Mouse (Mus musculus) granulocyte monocyte progenitor cell, adult 5-6 weeks (primary cell): Measurements from ENCODE around the gene Asic4. TPM values are rescaled to one million over a fixed set of nuclear protein-coding genes. Genes with fewer than 3 reads are reported as not detected.

ENCODE experiments used
- ATAC-seq: replicated peaks from 2 replicates; pipeline ENCODE4 v1.8.0; 2016; ENCODE audit warnings: mild to moderate bottlenecking, moderate TSS enrichment, inconsistent platforms; ENCODE audit not compliant: poor library complexity, severe bottlenecking
- total RNA-seq, 2 experiments: library from RNA; stranded (forward) in 1 of 2; stranded (reverse) in 1 of 2; fragments of 200-712, 200-1000 nt in 1 of 2; fragments of >200 nt in 1 of 2; fragmentation: Nextera tagmentation in 1 of 2; gene quantifications; 2 replicates each; pipeline ENCODE4 v1.2.3; 2014 to 2017

The Asic4 gene
- total RNA-seq (2014; fragmentation: Nextera tagmentation) (not detected in 2 replicates), total RNA-seq (2017) (not detected in 2 replicates)

GRCm38 (mm10) chr1:75450314-75451005, at the start of gene Asic4:
TSS of gene Asic4 (plus strand) at chr1:75450436.
- peak; percentile 26 for ATAC-seq

- ATAC-seq = no peak
Measured at GRCm38 (mm10) chr1:75400493-75401115, 49.6 kb upstream of the Asic4 start.

DNA sequence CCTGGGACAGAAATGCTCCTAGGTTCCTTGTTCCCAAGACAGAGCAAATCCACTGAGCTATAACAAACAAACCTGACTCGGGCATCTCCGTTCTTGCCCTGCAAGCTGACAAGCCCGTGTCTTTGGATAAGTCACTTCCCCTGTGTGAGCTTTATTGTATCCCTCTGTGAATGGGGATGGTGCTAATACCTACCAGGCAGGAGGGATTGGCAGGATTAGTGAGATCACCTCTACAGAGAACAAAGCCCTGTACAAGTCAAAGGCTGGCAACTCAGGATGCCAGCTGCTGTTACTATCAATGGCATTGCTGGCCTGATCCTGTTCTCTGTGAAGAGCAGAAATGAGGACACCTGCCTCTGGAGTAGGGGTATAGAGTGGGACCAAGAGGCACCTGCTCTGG, 44.7 kb upstream of the Asic4 start:
- ATAC-seq = no peak

DNA sequence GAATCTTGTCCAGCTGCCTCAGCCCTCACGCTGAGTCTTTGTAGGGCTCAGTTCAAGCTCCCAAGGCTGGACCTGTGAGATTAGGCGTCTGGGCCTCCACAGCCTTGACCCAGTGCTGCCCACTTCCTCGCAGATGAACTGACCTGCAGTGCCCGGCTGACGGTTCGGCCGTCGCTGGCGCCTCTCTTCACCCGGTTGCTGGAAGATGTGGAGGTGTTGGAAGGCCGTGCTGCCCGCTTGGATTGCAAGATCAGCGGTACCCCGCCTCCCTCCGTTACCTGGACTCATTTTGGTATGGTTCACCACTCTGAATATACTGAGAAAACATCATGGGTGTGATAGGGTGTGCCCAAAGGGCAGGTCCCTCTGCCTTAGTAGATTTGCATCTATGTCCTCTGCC, 44.1 kb upstream of the Asic4 start:
- no peak for ATAC-seq

DNA sequence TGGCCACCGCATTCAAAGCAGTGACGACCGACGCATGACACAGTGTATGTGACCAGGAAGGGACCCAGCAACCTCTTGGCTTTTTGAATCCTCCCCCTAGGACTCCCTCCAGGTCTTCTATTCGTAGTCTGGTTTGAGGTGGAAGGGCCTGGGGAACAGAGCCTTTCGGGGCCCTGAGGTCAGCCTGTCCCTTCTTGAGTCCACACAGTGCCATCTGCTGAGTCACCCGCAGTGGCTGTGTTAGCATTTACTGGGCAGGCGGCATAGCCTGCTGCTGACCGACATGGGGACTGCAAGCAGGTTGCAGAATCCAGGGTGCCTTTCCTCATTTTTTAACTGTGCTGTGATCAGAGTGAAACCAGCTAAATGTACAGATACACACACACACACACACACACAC, 43.2 kb upstream of the Asic4 start:
- no peak for ATAC-seq

- no peak for ATAC-seq
Measured at GRCm38 (mm10) chr1:75408210-75408609, 42.0 kb upstream of the Asic4 start.

GRCm38 (mm10) chr1:75409950-75410349, 40.3 kb upstream of the Asic4 start:
- no peak for ATAC-seq

- ATAC-seq = no peak
Measured at GRCm38 (mm10) chr1:75412196-75412595, 38.0 kb upstream of the Asic4 start.

DNA sequence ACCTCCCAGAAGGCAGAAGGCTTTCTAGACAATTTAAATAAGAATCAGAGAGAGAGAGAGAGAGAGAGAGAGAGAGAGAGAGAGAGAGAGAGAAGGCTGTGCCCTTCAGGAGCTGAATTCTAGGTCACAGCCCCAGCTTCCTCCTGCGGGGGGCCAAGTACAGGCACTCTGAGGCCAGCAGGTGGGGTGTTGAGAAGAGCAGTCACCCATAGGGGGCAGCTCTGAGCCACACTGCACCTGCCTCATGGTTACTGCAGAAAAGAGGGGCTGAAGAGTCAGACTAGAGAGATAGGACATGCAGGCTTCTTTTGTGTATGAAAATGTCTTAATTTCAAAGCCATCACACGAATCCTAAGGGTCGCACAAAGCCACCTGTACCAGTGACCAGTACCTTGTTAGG, 36.5 kb upstream of the Asic4 start:
- ATAC-seq = peak; percentile 84

DNA sequence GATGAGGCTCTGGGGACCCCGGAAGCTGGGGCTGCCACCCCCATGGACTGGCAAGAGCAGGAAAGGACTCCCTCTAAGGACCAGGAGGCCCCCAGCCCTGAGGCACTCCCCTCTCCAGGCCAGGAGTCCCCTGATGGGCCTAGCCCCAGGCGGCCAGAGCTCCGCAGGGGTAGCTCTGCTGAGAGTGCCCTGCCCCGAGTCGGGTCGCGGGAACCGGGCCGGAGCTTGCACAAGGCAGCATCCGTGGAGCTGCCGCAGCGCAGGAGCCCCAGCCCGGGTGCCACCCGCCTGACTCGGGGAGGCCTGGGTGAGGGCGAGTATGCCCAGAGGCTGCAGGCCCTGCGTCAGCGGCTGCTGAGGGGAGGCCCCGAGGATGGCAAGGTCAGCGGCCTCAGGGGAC, 28.4 kb upstream of the Asic4 start:
- no peak; the same call in 1 of the 2 replicates for ATAC-seq

- no peak for ATAC-seq
Measured at GRCm38 (mm10) chr1:75422216-75422822, 27.9 kb upstream of the Asic4 start.

DNA sequence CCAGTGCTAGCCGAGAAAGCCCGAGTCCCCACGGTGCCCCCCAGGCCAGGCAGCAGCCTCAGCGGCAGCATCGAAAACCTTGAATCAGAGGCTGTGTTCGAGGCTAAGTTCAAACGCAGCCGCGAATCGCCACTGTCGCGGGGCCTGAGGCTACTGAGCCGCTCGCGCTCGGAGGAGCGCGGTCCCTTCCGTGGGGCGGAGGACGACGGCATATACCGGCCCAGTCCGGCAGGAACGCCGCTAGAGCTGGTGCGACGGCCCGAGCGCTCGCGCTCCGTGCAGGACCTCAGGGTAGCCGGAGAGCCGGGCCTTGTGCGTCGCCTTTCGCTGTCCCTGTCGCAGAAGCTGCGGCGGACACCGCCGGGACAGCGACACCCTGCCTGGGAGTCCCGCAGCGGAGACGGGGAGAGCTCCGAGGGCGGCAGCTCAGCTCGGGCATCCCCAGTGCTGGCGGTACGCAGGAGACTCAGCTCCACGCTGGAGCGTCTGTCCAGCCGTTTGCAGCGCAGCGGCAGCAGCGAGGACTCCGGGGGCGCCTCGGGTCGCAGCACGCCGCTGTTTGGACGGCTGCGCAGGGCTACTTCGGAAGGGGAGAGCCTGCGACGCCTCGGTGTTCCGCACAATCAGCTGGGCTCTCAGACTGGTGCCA, 27.3 kb upstream of the Asic4 start:
- peak; percentile 29 for ATAC-seq

DNA sequence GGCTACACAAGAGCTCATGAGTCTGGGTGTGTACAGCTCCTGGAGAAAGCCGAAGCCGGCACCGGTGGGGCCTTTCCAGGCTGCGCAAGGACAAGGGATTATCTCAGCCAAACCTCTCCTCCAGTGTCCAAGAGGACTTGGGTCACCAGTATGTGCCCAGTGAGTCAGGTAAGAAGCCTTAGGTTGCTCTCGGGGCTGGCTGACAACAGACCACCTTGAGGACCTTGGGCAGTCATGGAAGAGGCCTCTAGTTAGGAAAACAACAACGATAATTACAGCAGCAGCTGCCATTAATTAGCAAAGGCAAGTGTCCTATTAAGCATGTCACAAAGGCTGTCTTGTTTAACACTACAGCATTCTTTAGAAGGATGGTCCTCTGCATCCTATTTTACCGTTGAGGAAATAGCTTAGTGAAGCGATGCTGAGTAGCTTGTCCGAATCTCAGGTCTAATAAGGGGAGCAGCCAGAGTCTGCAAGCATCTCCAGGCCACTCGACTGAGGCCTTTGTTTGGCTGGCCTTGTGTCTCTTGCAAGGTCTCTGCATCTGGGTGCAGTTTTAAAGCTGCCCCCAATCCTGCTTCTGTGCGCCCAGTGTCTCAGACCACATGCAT, 26.4 kb upstream of the Asic4 start:
- no peak for ATAC-seq

- 0 out of 2 replicates have a peak, but pooled peaks have one; percentile 36 for ATAC-seq
Measured at GRCm38 (mm10) chr1:75425796-75426471, 24.3 kb upstream of the Asic4 start.

DNA sequence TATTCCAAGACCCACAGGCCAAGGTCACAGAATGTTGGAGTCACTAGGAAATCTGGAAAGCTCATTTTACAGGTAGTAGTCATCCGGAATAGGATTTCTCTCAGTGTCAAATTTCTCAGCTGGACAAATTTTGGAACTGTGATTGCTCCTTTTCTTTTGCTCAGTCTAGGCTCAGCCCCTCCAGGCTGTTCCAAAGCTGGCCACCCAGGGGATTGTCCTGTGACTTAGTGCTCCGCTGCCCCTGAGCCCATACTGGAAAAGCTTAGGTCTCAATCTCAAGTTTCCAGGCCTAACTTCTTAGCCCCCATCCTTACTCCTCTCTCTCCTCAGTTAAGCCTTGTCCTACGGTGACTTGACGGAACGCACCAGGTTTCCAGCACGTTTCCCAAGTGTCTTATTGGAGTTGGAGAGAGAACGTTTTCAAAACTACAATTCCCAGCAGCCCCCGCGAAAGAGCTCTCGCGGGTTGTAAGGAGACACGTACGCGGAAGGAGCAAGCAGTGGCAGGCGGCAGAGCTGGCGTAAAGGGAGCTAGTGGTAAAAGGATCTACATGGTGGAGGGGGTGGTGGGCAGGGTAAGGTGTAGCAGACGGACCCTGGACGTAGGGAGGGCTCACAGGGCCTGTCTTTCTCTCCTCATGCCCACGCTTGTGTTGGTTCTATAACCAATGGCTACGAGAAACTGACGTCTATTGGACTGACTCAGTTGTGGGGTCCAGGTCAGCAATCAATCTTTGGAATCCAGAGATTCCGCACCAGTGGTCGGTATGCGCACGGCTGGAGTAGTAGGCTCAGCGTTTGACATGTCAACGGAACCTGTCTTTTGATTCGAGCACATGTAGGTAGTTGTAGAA, 14.5 kb upstream of the Asic4 start, which contains the start of gene Gmppa:
Gmppa (plus strand) TSS at position 456 of the 854 bp plus-strand sequence.
- ATAC-seq = peak; percentile 88

DNA sequence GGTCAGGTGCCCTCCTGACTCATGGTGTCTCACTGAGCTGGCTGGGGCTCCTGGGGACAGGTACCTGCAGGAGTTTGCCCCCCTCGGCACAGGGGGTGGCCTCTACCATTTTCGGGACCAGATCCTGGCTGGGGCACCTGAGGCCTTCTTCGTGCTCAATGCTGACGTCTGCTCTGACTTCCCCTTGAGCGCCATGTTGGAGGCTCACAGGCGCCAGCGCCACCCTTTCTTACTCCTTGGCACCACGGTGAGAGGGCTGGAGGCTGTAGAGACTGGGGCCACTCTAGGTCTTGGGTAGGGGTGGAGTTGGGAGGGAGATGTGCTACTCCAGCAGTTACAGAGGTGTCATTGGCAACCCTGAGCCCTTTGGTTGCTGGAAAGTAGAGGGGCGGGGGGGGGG, 11.5 kb upstream of the Asic4 start:
- no peak for ATAC-seq

- no peak for ATAC-seq
Measured at GRCm38 (mm10) chr1:75440661-75441060, 9.6 kb upstream of the Asic4 start.

DNA sequence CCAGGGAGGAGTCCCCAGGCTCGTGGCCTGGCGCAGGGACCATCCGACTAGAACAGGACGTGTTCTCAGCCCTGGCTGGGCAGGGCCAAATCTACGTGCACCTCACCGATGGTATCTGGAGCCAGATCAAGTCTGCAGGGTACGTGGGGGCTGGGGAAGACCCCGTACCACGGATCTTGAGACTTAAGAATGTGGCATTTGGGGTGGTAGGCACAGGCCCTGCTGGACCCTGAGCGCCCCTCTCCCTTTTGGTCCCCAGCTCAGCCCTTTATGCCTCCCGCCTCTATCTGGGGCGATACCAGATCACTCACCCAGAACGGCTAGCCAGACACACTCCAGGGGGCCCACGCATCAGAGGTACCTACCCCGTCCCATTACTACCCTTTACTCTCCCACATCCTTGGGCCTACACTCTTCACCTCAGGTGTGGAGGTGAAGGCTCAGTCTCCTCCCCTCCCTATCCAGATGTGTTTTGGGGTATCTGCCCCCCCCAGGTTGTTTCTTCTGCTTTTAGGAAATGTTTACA, 8.7 kb upstream of the Asic4 start:
- no peak for ATAC-seq

DNA sequence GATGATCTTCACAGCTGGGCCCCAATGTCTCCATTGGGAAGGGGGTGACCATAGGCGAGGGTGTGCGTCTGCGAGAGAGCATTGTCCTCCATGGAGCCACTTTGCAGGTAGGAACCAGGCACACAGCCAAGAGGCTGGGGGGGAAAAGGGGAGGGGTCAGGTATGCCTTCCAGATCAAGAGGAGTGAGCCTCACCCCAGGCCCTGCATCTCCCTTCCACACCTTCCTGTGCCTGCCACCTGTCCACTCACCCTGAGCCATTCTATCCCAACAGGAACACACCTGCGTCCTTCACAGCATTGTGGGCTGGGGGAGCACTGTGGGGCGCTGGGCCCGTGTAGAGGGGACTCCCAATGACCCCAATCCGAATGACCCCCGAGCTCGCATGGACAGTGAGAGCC, 8.1 kb upstream of the Asic4 start:
- ATAC-seq = no peak
